Mouse (Mus musculus): ENCODE data around the gene Lrp11. TPM values are rescaled to one million over a fixed set of nuclear protein-coding genes. Genes with fewer than 3 reads are reported as not detected.

Lrp11 gene
- polyA plus RNA-seq, 2 experiments, result 0.24 to 0.27 TPM

DNA sequence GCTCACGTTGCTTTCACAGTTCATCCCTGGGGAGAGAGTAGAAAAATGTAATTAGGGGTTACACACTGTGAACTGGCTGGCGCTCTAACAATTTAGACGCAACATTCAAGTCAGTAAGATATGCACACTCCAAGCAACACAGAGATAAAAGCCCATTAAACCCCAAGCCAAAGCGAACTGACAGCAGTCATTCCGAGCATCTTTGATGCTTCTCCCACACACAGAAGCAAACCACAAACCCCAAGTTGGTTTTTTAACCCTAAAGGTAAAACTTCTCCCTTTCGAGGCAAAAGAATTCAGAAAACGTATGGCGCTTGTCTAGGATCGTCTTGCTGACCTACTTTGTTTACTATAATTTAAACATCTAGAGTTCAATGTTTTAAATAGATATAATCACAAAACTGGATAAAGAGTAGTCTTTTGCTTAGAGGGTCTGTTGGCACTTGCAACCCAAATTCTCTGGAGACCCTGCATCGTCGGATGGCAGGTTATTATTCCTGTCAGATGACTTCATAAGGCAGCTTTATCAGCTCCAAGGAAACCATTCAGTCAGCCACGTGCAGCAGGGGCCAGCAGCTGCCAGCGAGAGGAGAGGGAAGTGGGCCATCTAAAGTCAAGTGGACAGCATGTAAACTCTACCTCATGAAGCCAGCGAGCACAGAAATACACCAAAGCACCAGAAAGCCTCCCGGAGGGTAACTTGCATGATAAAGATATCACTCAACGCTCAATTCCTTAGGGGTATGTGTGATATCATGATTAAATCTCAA, 41.5 kb downstream of the Lrp11 start:
- H3K27me3 ChIP-seq (ENCODE audit: control insufficient read depth, insufficient read depth, low read length), result no peaks in the 10 kb centered on the region
- no peaks in the 10 kb centered on the region for H3K9me3 ChIP-seq (ENCODE audit: control insufficient read depth, low read length)
- peaks cover 15% of the 10 kb centered on the region for H3K36me3 ChIP-seq (replicated peaks; ENCODE audit: control insufficient read depth, insufficient read depth, low read depth)
- no peak for ATAC-seq (ENCODE audit: insufficient read depth)
- H3K4me1 ChIP-seq (replicated peaks; ENCODE audit: control insufficient read depth in 2 of 2, insufficient read depth in 2 of 2, low read length in 1 of 2), result no peaks in the 10 kb centered on the region
- TF ChIP-seq CTCF (IDR thresholded peaks at IDR 0.05; ENCODE audit: low read depth) (no peak), EP300 (IDR thresholded peaks at IDR 0.05; ENCODE audit: low read depth) (no peak)
- H3K4me3 ChIP-seq (ENCODE audit: insufficient read depth in 1 of 2, low read depth in 2 of 2, low read length in 2 of 2), result no peak overlapping the region
- no peak overlapping the region for H3K9ac ChIP-seq (replicated peaks)
- no peak overlapping the region for H3K4me2 ChIP-seq (ENCODE audit: low read depth)
- H3K27ac ChIP-seq, result no peak overlapping the region
- 77% methylated on average over 16 of the region's 16 CpGs for WGBS (ENCODE audit: insufficient replicate concordance)
- DNase-seq (ENCODE audit: low read depth in 3 of 3, low spot score in 3 of 3), result no peak

DNA sequence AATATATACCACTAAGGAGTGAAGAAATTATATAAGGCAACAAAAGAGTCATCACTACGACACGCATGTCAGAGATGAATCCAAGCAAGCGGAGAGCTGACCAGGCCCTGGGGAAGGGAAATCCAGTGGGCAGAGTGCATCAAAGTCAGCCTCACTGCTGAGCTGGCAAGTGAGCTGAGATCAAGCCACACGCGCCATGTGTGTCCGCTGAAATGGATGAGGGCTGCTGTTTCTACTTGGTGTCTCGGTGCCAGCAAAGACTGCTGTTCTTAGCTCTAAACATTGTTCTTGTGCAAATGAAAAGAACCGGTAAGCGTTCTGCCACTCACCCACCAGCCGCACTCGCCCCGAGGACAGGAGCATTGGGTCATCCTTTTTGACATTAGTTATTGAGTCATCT, 50.8 kb downstream of the Lrp11 start:
- Histone ChIP-seq H3K4me1 (replicated peaks; ENCODE audit: control insufficient read depth in 2 of 2, insufficient read depth in 2 of 2, low read length in 1 of 2) (no peaks in the 10 kb centered on the region), H3K27me3 (ENCODE audit: control insufficient read depth, insufficient read depth, low read length) (no peaks in the 10 kb centered on the region), H3K9ac (replicated peaks) (no peak overlapping the region), H3K9me3 (ENCODE audit: control insufficient read depth, low read length) (no peaks in the 10 kb centered on the region), H3K27ac (no peak overlapping the region), H3K4me3 (ENCODE audit: insufficient read depth in 1 of 2, low read depth in 2 of 2, low read length in 2 of 2) (no peak overlapping the region), H3K36me3 (replicated peaks; ENCODE audit: control insufficient read depth, insufficient read depth, low read depth) (peaks cover 63% of the 10 kb centered on the region), H3K4me2 (ENCODE audit: low read depth) (no peak overlapping the region)
- no peak for TF ChIP-seq EP300 (IDR thresholded peaks at IDR 0.05; ENCODE audit: low read depth)
- no peak for TF ChIP-seq CTCF (IDR thresholded peaks at IDR 0.05; ENCODE audit: low read depth)
- ATAC-seq (ENCODE audit: insufficient read depth), result no peak
- WGBS (ENCODE audit: insufficient replicate concordance), result 93% methylated on average over 12 of the region's 12 CpGs
- no peak for DNase-seq (ENCODE audit: low read depth in 3 of 3, low spot score in 3 of 3)

DNA sequence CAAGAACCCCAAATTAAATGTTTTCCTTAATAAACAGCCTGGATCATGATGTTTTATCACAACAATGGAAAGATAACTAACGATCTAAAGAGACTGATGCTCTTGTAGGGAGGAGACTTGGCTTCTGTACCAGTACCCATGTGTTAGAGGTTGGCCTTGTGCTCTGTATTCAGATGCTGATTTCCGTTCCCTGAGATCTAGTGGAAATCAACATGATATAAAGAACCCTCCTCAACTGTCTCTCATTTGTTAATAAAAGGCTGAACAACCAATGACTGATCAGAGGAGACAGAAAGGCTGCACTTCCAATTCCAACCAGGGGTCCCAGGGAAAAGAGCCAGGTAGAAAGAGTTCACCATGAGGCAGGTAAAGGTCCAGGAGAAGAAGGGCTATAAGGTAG, 56.3 kb downstream of the Lrp11 start:
- Histone ChIP-seq H3K36me3 (replicated peaks; ENCODE audit: control insufficient read depth, insufficient read depth, low read depth) (peaks cover 57% of the 10 kb centered on the region), H3K27me3 (ENCODE audit: control insufficient read depth, insufficient read depth, low read length) (no peaks in the 10 kb centered on the region), H3K4me3 (ENCODE audit: insufficient read depth in 1 of 2, low read depth in 2 of 2, low read length in 2 of 2) (no peak overlapping the region), H3K4me2 (ENCODE audit: low read depth) (no peak overlapping the region), H3K9me3 (ENCODE audit: control insufficient read depth, low read length) (no peaks in the 10 kb centered on the region), H3K9ac (replicated peaks) (no peak overlapping the region), H3K27ac (no peak overlapping the region), H3K4me1 (replicated peaks; ENCODE audit: control insufficient read depth in 2 of 2, insufficient read depth in 2 of 2, low read length in 1 of 2) (no peaks in the 10 kb centered on the region)
- TF ChIP-seq CTCF (IDR thresholded peaks at IDR 0.05; ENCODE audit: low read depth), result no peak
- no peak for TF ChIP-seq EP300 (IDR thresholded peaks at IDR 0.05; ENCODE audit: low read depth)
- ATAC-seq (ENCODE audit: insufficient read depth) (no peak), DNase-seq (ENCODE audit: low read depth in 3 of 3, low spot score in 3 of 3) (no peak)
- WGBS (ENCODE audit: insufficient replicate concordance), result 79% methylated on average over 2 of the region's 2 CpGs

DNA sequence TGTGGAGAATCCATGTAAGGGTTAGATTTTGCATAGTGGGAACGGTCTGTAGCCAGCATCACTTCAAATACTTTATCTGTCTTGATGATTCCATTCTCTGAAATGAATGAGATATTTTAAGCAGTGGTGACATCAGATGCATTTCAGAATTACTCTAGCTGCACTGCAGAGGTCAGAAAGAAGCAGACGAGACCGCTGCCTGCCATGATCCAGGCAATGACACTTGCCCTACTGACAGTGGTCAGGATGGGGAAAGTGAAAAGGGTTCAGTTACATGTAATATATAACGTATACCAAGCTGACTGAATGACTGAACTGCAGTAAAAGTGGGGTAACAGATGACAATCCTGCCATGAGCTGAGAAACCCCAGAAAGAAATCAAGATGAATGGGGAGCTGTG, 59.5 kb downstream of the Lrp11 start:
- Histone ChIP-seq H3K9ac (replicated peaks) (no peak overlapping the region), H3K4me3 (ENCODE audit: insufficient read depth in 1 of 2, low read depth in 2 of 2, low read length in 2 of 2) (no peak overlapping the region), H3K36me3 (replicated peaks; ENCODE audit: control insufficient read depth, insufficient read depth, low read depth) (peaks cover 34% of the 10 kb centered on the region), H3K9me3 (ENCODE audit: control insufficient read depth, low read length) (no peaks in the 10 kb centered on the region), H3K4me1 (replicated peaks; ENCODE audit: control insufficient read depth in 2 of 2, insufficient read depth in 2 of 2, low read length in 1 of 2) (no peaks in the 10 kb centered on the region), H3K27me3 (ENCODE audit: control insufficient read depth, insufficient read depth, low read length) (no peaks in the 10 kb centered on the region), H3K27ac (no peak overlapping the region), H3K4me2 (ENCODE audit: low read depth) (no peak overlapping the region)
- TF ChIP-seq EP300 (IDR thresholded peaks at IDR 0.05; ENCODE audit: low read depth) (no peak), CTCF (IDR thresholded peaks at IDR 0.05; ENCODE audit: low read depth) (no peak)
- DNase-seq (ENCODE audit: low read depth in 3 of 3, low spot score in 3 of 3) (no peak), ATAC-seq (ENCODE audit: insufficient read depth) (no peak)
- WGBS (ENCODE audit: insufficient replicate concordance), result 86% methylated on average over 4 of the region's 4 CpGs

DNA sequence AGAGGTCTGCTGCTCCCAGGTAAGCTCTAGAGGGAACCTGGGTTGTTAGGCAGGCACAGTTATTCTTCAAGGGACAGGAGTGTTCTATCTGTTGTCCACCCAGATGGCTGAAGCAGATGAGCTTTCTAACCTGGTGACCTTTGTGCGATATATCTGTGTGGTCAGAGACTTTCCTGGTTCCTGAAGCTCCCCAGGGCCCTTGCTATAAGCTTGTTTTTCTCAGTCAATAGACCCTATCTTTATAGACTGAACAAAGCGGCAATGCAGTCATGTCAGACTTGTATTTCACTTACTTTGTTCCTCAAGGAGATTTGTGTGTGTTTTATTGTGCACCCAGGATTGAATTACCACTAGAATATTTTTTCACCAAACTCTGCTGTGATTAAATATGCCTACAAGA, 61.5 kb downstream of the Lrp11 start:
- ATAC-seq (ENCODE audit: insufficient read depth), result no peak
- no peak overlapping the region for H3K4me3 ChIP-seq (ENCODE audit: insufficient read depth in 1 of 2, low read depth in 2 of 2, low read length in 2 of 2)
- TF ChIP-seq EP300 (IDR thresholded peaks at IDR 0.05; ENCODE audit: low read depth), result no peak
- TF ChIP-seq CTCF (IDR thresholded peaks at IDR 0.05; ENCODE audit: low read depth), result no peak
- no peak overlapping the region for H3K9ac ChIP-seq (replicated peaks)
- H3K36me3 ChIP-seq (replicated peaks; ENCODE audit: control insufficient read depth, insufficient read depth, low read depth), result peaks cover 26% of the 10 kb centered on the region
- WGBS (ENCODE audit: insufficient replicate concordance), result 83% methylated on average over 2 of the region's 2 CpGs
- no peak for DNase-seq (ENCODE audit: low read depth in 3 of 3, low spot score in 3 of 3)
- no peak overlapping the region for H3K27ac ChIP-seq
- no peaks in the 10 kb centered on the region for H3K4me1 ChIP-seq (replicated peaks; ENCODE audit: control insufficient read depth in 2 of 2, insufficient read depth in 2 of 2, low read length in 1 of 2)
- H3K4me2 ChIP-seq (ENCODE audit: low read depth), result no peak overlapping the region
- H3K9me3 ChIP-seq (ENCODE audit: control insufficient read depth, low read length), result no peaks in the 10 kb centered on the region
- H3K27me3 ChIP-seq (ENCODE audit: control insufficient read depth, insufficient read depth, low read length), result no peaks in the 10 kb centered on the region

Data from liver, embryonic 14.5 days (tissue).